Mouse (Mus musculus): ENCODE results near the gene Vmn2r47.
"Not testable (repeated sequence)": the region's sequence is repeated elsewhere in the genome, so short reads cannot be mapped to it uniquely, and the experiment has no call there.

Gene Vmn2r47

DNA sequence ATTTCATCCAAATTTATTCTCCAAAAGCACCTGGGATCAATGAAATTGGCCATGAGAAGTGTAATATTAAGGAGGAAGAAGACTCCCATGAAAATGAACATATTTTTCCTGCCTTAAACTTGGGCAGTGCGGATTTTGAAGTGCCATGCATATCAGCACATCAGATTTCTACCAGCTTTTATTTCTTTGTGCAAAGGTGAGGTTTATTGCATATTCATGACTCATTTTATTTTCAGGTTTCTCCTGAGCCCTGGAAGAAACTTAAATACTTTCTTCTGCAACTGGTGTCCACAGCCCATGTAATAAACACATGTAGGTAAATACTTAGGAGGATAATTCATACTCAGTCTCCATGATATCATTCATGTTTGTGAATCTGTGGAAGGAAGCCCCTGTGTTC is at the start of gene Vmn2r47:
Gene Vmn2r47 (minus strand): TSS at position 101 of the 400 bp plus-strand sequence.
- not testable (repeated sequence) for DNase-seq (ENCODE audit: extremely low read depth, low read depth, low spot score)

DNA sequence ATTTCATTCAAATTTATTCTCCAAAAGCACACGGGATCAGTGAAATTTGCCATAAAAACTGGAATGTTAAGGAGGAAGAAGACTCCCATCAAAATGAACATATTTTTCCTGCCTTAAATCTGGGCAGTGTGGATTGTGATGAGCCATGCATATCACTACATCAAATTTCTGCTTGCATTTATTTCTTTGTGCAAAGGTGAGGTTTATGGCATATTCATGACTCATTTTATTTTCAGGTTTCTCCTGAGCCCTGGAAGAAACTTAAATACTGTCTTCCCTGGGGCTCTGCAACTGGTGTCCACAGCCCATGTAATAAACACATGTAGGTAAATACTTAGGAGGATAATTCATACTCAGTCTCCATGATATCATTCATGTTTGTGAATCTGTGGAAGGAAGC is 70.7 kb downstream of the Vmn2r47 start, which contains the start of gene Vmn2r46:
Gene Vmn2r46 (minus strand): TSS at position 101 of the 400 bp plus-strand sequence.
- not testable (repeated sequence) for DNase-seq (ENCODE audit: extremely low read depth, low read depth, low spot score)

Data from fat pad, adult 2 months (tissue).